In genomic region chr14:79139096-79139651, GRCm38 (mm10) we compare ENCODE assay signal across 15 mouse cellular contexts.
A peak's percentile ranks its signal among the peaks of the same experiment; 100 is the strongest.
DNase-seq lines count a peak whose midpoint lies in the region; ATAC-seq and TF ChIP-seq lines count a peak whose summit lies in the region.
"Had no signal": no experiment of that assay in that cellular context is flagged by ENCODE, and none has a peak within 500 bp of the region (broad histone marks: within the 10 kb centered on the region; RNA-seq: fewer than 3 reads in every experiment).

No protein-coding gene starts in this region.

- TF ChIP-seq POLR2A in limb, embryonic 14.5 days (IDR thresholded peaks at IDR 0.05; ENCODE audit: borderline replicate concordance, extremely low read depth, insufficient read depth, insufficient read length): no peak

- H3K4me2 ChIP-seq in hindbrain, embryonic 14.5 days (replicated peaks): no peak overlapping the region
- no peak overlapping the region for H3K4me2 ChIP-seq in lung, embryonic 16.5 days (ENCODE audit: low read depth, low read length)
- 0 out of 2 replicates have a peak overlapping the region, but pooled peaks have one; percentile 23 for H3K4me2 ChIP-seq in limb, embryonic 14.5 days (replicated peaks; ENCODE audit: low read depth, low read length, severe bottlenecking)
- H3K4me2 ChIP-seq: kidney, embryonic 15.5 days had no signal

- CTCF ChIA-PET in Patski (lab: Charles Lee): interaction anchor here (1.1 kb wide), 1 partner anchor 159 kb away, joined by 3 read pairs; no protein-coding TSS in a partner anchor

- H3K36me3 ChIP-seq in hindbrain, embryonic 14.5 days (replicated peaks; ENCODE audit: control insufficient read depth, insufficient read depth): no peaks in the 10 kb centered on the region
- H3K36me3 ChIP-seq in hindbrain, embryonic 10.5 days: no peaks in the 10 kb centered on the region
- no peaks in the 10 kb centered on the region for H3K36me3 ChIP-seq in lung, embryonic 16.5 days (ENCODE audit: control insufficient read depth, insufficient read depth, low read length)
- H3K36me3 ChIP-seq in limb, embryonic 14.5 days (ENCODE audit: control insufficient read depth, insufficient read depth, low read length): no peaks in the 10 kb centered on the region
- H3K36me3 ChIP-seq: kidney, embryonic 15.5 days had no signal

- H3K27ac ChIP-seq in hindbrain, embryonic 14.5 days: peak overlapping the region; percentile 14; the same call in 1 of the 2 replicates
- no peak overlapping the region for H3K27ac ChIP-seq in hindbrain, embryonic 10.5 days
- 0 out of 2 replicates have a peak overlapping the region, but pooled peaks have one; percentile 28 for H3K27ac ChIP-seq in lung, embryonic 16.5 days (ENCODE audit: low read length)
- no peak overlapping the region; the same call in 1 of the 2 replicates for H3K27ac ChIP-seq in limb, embryonic 14.5 days (replicated peaks; ENCODE audit: low read depth, low read length)
- H3K27ac ChIP-seq: macrophage had no signal

- TF ChIP-seq CTCF in Patski (IDR thresholded peaks at IDR 0.05): peak; percentile 46

- H3K4me1 ChIP-seq in hindbrain, embryonic 14.5 days (replicated peaks; ENCODE audit: control insufficient read depth, insufficient read depth, low read length): peaks cover 17% of the 10 kb centered on the region
- H3K4me1 ChIP-seq in hindbrain, embryonic 10.5 days (replicated peaks): peaks cover 35% of the 10 kb centered on the region
- H3K4me1 ChIP-seq in lung, embryonic 16.5 days (replicated peaks; ENCODE audit: control insufficient read depth, insufficient read depth, low read length): peaks cover 54% of the 10 kb centered on the region
- H3K4me1 ChIP-seq in limb, embryonic 14.5 days (ENCODE audit: control insufficient read depth, insufficient read depth, low read length): peaks cover 39% of the 10 kb centered on the region

- no peak for DNase-seq in hindbrain, embryonic 14.5 days (ENCODE audit: low spot score)
- no peak for DNase-seq in hindbrain, embryonic 10.5 days (ENCODE audit: low spot score)
- DNase-seq in lung, postnatal 14 days: no peak
- no peak for DNase-seq in Patski (ENCODE audit: low read depth, low spot score)
- no peak for DNase-seq in limb, embryonic 14.5 days (ENCODE audit: low spot score)
- DNase-seq in thymus, postnatal 36 days: no peak
- DNase-seq: adrenal gland, postnatal 36 days; layer of hippocampus, adult 9-11 months; left cerebral cortex, postnatal 4 days; right cerebral cortex, postnatal 25 days; thymus, postnatal 25 days had no signal

- H3K4me3 ChIP-seq in hindbrain, embryonic 14.5 days (replicated peaks; ENCODE audit: low read length): no peak overlapping the region
- no peak overlapping the region for H3K4me3 ChIP-seq in hindbrain, embryonic 10.5 days
- H3K4me3 ChIP-seq in lung, embryonic 16.5 days (ENCODE audit: low read length): no peak overlapping the region
- H3K4me3 ChIP-seq in limb, embryonic 14.5 days (replicated peaks; ENCODE audit: low read length): no peak overlapping the region
- H3K4me3 ChIP-seq: kidney, embryonic 15.5 days had no signal

- no peaks in the 10 kb centered on the region for H3K9me3 ChIP-seq in hindbrain, embryonic 14.5 days (ENCODE audit: control insufficient read depth, low read length)
- no peaks in the 10 kb centered on the region for H3K9me3 ChIP-seq in hindbrain, embryonic 10.5 days
- no peaks in the 10 kb centered on the region for H3K9me3 ChIP-seq in lung, embryonic 16.5 days (ENCODE audit: control insufficient read depth, low read length)
- no peaks in the 10 kb centered on the region for H3K9me3 ChIP-seq in limb, embryonic 14.5 days (ENCODE audit: control insufficient read depth, low read length)
- H3K9me3 ChIP-seq: kidney, embryonic 15.5 days had no signal

- no peaks in the 10 kb centered on the region for H3K27me3 ChIP-seq in hindbrain, embryonic 14.5 days (ENCODE audit: control insufficient read depth, insufficient read depth, low read length)
- peaks cover 9% of the 10 kb centered on the region; the same call in 1 of the 2 replicates for H3K27me3 ChIP-seq in hindbrain, embryonic 10.5 days (ENCODE audit: insufficient read depth, poor library complexity, severe bottlenecking)
- no peaks in the 10 kb centered on the region for H3K27me3 ChIP-seq in lung, embryonic 16.5 days (ENCODE audit: control insufficient read depth, insufficient read depth, low read depth, low read length)
- H3K27me3 ChIP-seq in Patski: no peaks in the 10 kb centered on the region
- H3K27me3 ChIP-seq in limb, embryonic 14.5 days (ENCODE audit: control insufficient read depth, insufficient read depth, low read length): no peaks in the 10 kb centered on the region
- H3K27me3 ChIP-seq: kidney, embryonic 15.5 days had no signal

- in situ Hi-C loops in Patski (cut with MboI; ENCODE audit: low pct_unique_long_range_greater_than_20kb): no loop called here

- ATAC-seq in hindbrain, embryonic 14.5 days (ENCODE audit: low FRiP score): no peak
- ATAC-seq in lung, embryonic 16.5 days (ENCODE audit: low read depth): no peak
- no peak for ATAC-seq in Patski
- ATAC-seq in limb, embryonic 14.5 days (ENCODE audit: low FRiP score, low read depth): no peak
- ATAC-seq in inflammation-experienced regulatory T-cells, adult 6 months: no peak

- WGBS in hindbrain, embryonic 14.5 days: 93% methylated on average over 6 of the region's 6 CpGs
- 90% methylated on average over 6 of the region's 6 CpGs for whole genome bisulfite sequencing in hindbrain, embryonic 10.5 days
- WGBS in lung, embryonic 16.5 days: 86% methylated on average over 6 of the region's 6 CpGs
- 85% methylated on average over 6 of the region's 6 CpGs for WGBS in limb, embryonic 14.5 days

- POLR2A ChIA-PET in Patski (lab: Charles Lee): no interaction called here

- H3K9ac ChIP-seq in hindbrain, embryonic 14.5 days: no peak overlapping the region
- H3K9ac ChIP-seq in lung, embryonic 16.5 days (ENCODE audit: low read length): no peak overlapping the region
- no peak overlapping the region for H3K9ac ChIP-seq in limb, embryonic 14.5 days (ENCODE audit: low read depth, low read length, severe bottlenecking)
- H3K9ac ChIP-seq: kidney, embryonic 15.5 days had no signal

Comparison
In these comparisons a context has a peak if more than half of its experiments do, and no peak if none do; other contexts are left out.
1. H3K27ac ChIP-seq: peak in hindbrain, embryonic 14.5 days (single experiment) and lung, embryonic 16.5 days (single experiment); none in hindbrain, embryonic 10.5 days (single experiment) and limb, embryonic 14.5 days (single experiment).